Comparison of ENCODE assay signal across 11 mouse cellular contexts in the genomic region with DNA sequence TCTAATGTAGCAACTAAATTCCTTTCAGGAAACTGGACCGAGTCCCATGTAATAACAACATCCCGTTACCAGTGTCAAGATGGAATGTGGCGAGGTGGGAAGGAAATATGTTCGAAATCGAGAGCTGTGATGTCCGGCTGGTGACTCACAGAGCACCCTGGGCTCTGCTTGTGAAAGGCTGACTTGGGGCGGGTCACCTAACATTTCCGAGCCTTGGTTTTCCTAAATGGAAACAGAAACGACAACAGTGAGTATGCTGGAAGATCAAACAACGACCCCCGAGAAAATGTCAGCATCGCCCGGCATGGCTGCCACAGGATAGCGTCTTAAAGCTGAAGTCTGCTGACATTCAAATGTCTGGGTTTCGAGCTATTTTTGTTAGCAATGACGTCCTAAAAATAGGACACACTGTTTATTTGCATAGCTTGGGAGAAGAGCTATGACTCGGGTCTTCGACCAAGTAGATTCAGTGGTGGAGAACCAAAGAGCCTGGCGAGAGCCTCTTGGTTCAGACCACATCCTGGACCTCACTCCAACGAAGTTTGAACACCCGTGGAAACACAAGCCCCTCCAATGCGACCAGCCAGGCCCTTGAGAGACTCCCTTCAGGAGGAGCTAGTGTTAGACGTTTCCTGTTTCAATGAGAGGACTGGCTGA. TPM values are rescaled to one million over a fixed set of nuclear protein-coding genes. Genes with fewer than 3 reads are reported as not detected.
A peak's percentile ranks its signal among the peaks of the same experiment; 100 is the strongest.
DNase-seq lines count a peak whose midpoint lies in the region; ATAC-seq lines count a peak whose summit lies in the region.
"Had no signal": no experiment of that assay in that cellular context is flagged by ENCODE, and none has a peak within 500 bp of the region (broad histone marks: within the 10 kb centered on the region; RNA-seq: fewer than 3 reads in every experiment).

No protein-coding gene starts in this region.

- ATAC-seq in intestine, embryonic 16.5 days = peak; percentile 58; the same call in 1 of the 2 replicates

- H3K27me3 ChIP-seq in intestine, embryonic 16.5 days (replicated peaks; ENCODE audit: control insufficient read depth, insufficient read depth, low read length) = no peaks in the 10 kb centered on the region
- H3K27me3 ChIP-seq: liver, embryonic 15.5 days had no signal

- peak overlapping the region; percentile 21; the same call in 1 of the 2 replicates for H3K27ac ChIP-seq in intestine, embryonic 16.5 days (ENCODE audit: low read length)
- H3K27ac ChIP-seq: liver, embryonic 15.5 days had no signal

- WGBS in intestine, embryonic 16.5 days = 64% methylated on average over 23 of the region's 23 CpGs

- intact Hi-C loops in gastrocnemius, postnatal 14 days (cut with DNase I; ENCODE audit: low total_unique reads) = no loop called here

- no peak overlapping the region for H3K4me2 ChIP-seq in intestine, embryonic 16.5 days (ENCODE audit: low read depth, low read length)
- H3K4me2 ChIP-seq: liver, embryonic 15.5 days had no signal

- H3K4me3 ChIP-seq in intestine, embryonic 16.5 days (ENCODE audit: low read length) = no peak overlapping the region
- H3K4me3 ChIP-seq: liver, embryonic 15.5 days had no signal

- no peaks in the 10 kb centered on the region for H3K4me1 ChIP-seq in intestine, embryonic 16.5 days (ENCODE audit: control insufficient read depth, insufficient read depth, low read length)
- H3K4me1 ChIP-seq: liver, embryonic 15.5 days had no signal

- H3K36me3 ChIP-seq in intestine, embryonic 16.5 days (ENCODE audit: control insufficient read depth, insufficient read depth, low read length) = no peaks in the 10 kb centered on the region
- H3K36me3 ChIP-seq: liver, embryonic 15.5 days had no signal

- no peak overlapping the region for H3K9ac ChIP-seq in intestine, embryonic 16.5 days (ENCODE audit: low read depth, low read length)
- H3K9ac ChIP-seq: liver, embryonic 15.5 days had no signal

- no peaks in the 10 kb centered on the region for H3K9me3 ChIP-seq in intestine, embryonic 16.5 days (ENCODE audit: control insufficient read depth, low read length)
- H3K9me3 ChIP-seq: liver, embryonic 15.5 days had no signal

- DNase-seq in adrenal gland, postnatal 10 days = peak; percentile 14
- no peak for DNase-seq in adrenal gland, postnatal 4 days (ENCODE audit: low spot score in 2 of 2)
- DNase-seq in gastrocnemius, postnatal 14 days = peak; percentile 23
- peak; percentile 91 for DNase-seq in lung, postnatal 25 days (ENCODE audit: low spot score)
- no peak for DNase-seq in cerebellum, adult 18-20 months
- no peak for DNase-seq in c-Kit-positive CD71-positive TER-119-positive erythroid progenitor cells, embryonic 14.5 days (ENCODE audit: low spot score)
- no peak for DNase-seq in ovary, postnatal 10 days (ENCODE audit: low spot score)
- DNase-seq: right cerebral cortex, adult 18-20 months had no signal

RNA-seq across cellular contexts. Expression of a gene that starts 28.0 kb away (rescaled TPM):
- 10 to 100 TPM; 30.0 to 34.1 TPM for total RNA-seq in adrenal gland, postnatal 10 days (2021)
- total RNA-seq in adrenal gland, postnatal 4 days (2021) = 10 to 100 TPM; 41.3 to 44.5 TPM
- 1 to 10 TPM; 8.2 to 9.4 TPM for total RNA-seq in gastrocnemius, postnatal 14 days (2021)
- polyA plus RNA-seq in intestine, embryonic 16.5 days (2015; fragmentation: Nextera tagmentation; extraction: Ambion mirVana) = 77.5 and 81.3 TPM in 2 replicates
- total RNA-seq: granulocyte monocyte progenitor cell, adult 5-6 weeks had no signal

Comparison
In these comparisons a context has a peak if more than half of its experiments do, and no peak if none do; other contexts are left out.
1. DNase-seq: peak in adrenal gland, postnatal 10 days (single experiment), gastrocnemius, postnatal 14 days (single experiment) and lung, postnatal 25 days (single experiment); none in adrenal gland, postnatal 4 days (0 of 2), cerebellum, adult 18-20 months (0 of 2), c-Kit-positive CD71-positive TER-119-positive erythroid progenitor cells, embryonic 14.5 days (single experiment) and ovary, postnatal 10 days (single experiment).